Mouse (Mus musculus): ENCODE results near the gene Tmem210. TPM values are rescaled to one million over a fixed set of nuclear protein-coding genes. Genes with fewer than 3 reads are reported as not detected.
A peak's percentile ranks its signal among the peaks of the same experiment; 100 is the strongest.

The Tmem210 gene
- total and polyA plus RNA-seq, 3 experiments, result not detected

- peak; percentile 55 for TF ChIP-seq POLR2AphosphoS2 (IDR thresholded peaks at IDR 0.05; ENCODE audit: low read length)
- TF ChIP-seq MEF2A (IDR thresholded peaks at IDR 0.05; ENCODE audit: extremely low read depth, insufficient replicate concordance, low read depth, low read length, poor library complexity, severe bottlenecking), result 0 out of 2 replicates have a peak, but pooled peaks have one; percentile 16
- peak; percentile 66 for TF ChIP-seq KAT2A (conservative IDR thresholded peaks at IDR 0.05; ENCODE audit: low read depth, low read length)
- peak; percentile 66 for TF ChIP-seq MAX (IDR thresholded peaks at IDR 0.05; ENCODE audit: low read length)
- peak; percentile 88 for TF ChIP-seq CHD2 (IDR thresholded peaks at IDR 0.05; ENCODE audit: low read length)
- peak; percentile 76 for TF ChIP-seq MXI1 (IDR thresholded peaks at IDR 0.05; ENCODE audit: low read depth, low read length)
- TF ChIP-seq TBP (IDR thresholded peaks at IDR 0.05; ENCODE audit: low read depth, low read length), result peak; percentile 64; the same call in 1 of the 2 replicates
- TF ChIP-seq MAZ (IDR thresholded peaks at IDR 0.05; ENCODE audit: low read depth, low read length), result no peak
Observed at GRCm38 (mm10) chr2:25262291-25262767, 25.6 kb upstream of the Tmem210 start, which contains the start of gene Tprn (continued).

- peak overlapping the region; percentile 48 for H3K27ac ChIP-seq (ENCODE audit: control insufficient read depth, low read depth, low read length)
Observed at GRCm38 (mm10) chr2:25262795-25263622, 24.9 kb upstream of the Tmem210 start.

GRCm38 (mm10) chr2:25263623-25264285 lies 24.2 kb upstream of the Tmem210 start:
- Histone ChIP-seq H3K79me2 (ENCODE audit: control insufficient read depth, insufficient read depth, low read length, poor library complexity) (peaks cover 55% of the 10 kb centered on the region), H3K9me3 (replicated peaks; ENCODE audit: insufficient read depth, low read length) (no peaks in the 10 kb centered on the region), H3K27me3 (ENCODE audit: control insufficient read depth in 1 of 2, insufficient read depth in 2 of 2, low read length in 2 of 2) (no peaks in the 10 kb centered on the region), H3K9ac (ENCODE audit: control insufficient read depth, low read depth, low read length, poor library complexity, severe bottlenecking) (peak overlapping the region; percentile 93), H3K36me3 (ENCODE audit: control insufficient read depth in 1 of 2, insufficient read depth in 2 of 2, low read length in 2 of 2) (peaks cover 0 to 36% of the 10 kb centered on the region in 2 experiments; a peak in 2 of 4 replicates), H3K4me1 (ENCODE audit: control insufficient read depth in 1 of 2, insufficient read depth in 2 of 2, low read length in 2 of 2) (peaks cover 10 to 48% of the 10 kb centered on the region in 2 experiments), H3K4me3 (ENCODE audit: control insufficient read depth in 1 of 2, insufficient read depth in 1 of 2, low read depth in 2 of 2, low read length in 2 of 2) (peak overlapping the region; percentile 90 to 95), H3K27ac (ENCODE audit: control insufficient read depth, low read depth, low read length) (peak overlapping the region; percentile 48; the same call in 1 of the 2 replicates)
- TF ChIP-seq CHD1 (IDR thresholded peaks at IDR 0.05; ENCODE audit: low read depth, low read length) (0 out of 2 replicates have a peak, but pooled peaks have one; percentile 10), KAT2A (conservative IDR thresholded peaks at IDR 0.05; ENCODE audit: low read depth, low read length) (no peak)
- no peak for DNase-seq (ENCODE audit: low read depth, low spot score)

More at GRCm38 (mm10) chr2:25262795-25263622, 24.9 kb upstream of the Tmem210 start:
- Histone ChIP-seq H3K4me3 (ENCODE audit: control insufficient read depth in 1 of 2, insufficient read depth in 1 of 2, low read depth in 2 of 2, low read length in 2 of 2) (peak overlapping the region; percentile 90 to 95), H3K27me3 (ENCODE audit: control insufficient read depth in 1 of 2, insufficient read depth in 2 of 2, low read length in 2 of 2) (no peaks in the 10 kb centered on the region), H3K36me3 (ENCODE audit: control insufficient read depth in 1 of 2, insufficient read depth in 2 of 2, low read length in 2 of 2) (peaks cover 0 to 32% of the 10 kb centered on the region in 2 experiments; a peak in 2 of 4 replicates), H3K9ac (ENCODE audit: control insufficient read depth, low read depth, low read length, poor library complexity, severe bottlenecking) (peak overlapping the region; percentile 93), H3K79me2 (ENCODE audit: control insufficient read depth, insufficient read depth, low read length, poor library complexity) (peaks cover 55% of the 10 kb centered on the region), H3K9me3 (replicated peaks; ENCODE audit: insufficient read depth, low read length) (no peaks in the 10 kb centered on the region), H3K4me1 (ENCODE audit: control insufficient read depth in 1 of 2, insufficient read depth in 2 of 2, low read length in 2 of 2) (peaks cover 10 to 43% of the 10 kb centered on the region in 2 experiments)
- peak; percentile 70 for DNase-seq (ENCODE audit: low read depth, low spot score)
- TF ChIP-seq MAZ (IDR thresholded peaks at IDR 0.05; ENCODE audit: low read depth, low read length), result 0 out of 2 replicates have a peak, but pooled peaks have one; percentile 45
- no peak for TF ChIP-seq ETS1 (IDR thresholded peaks at IDR 0.05; ENCODE audit: low read depth, low read length)
- TF ChIP-seq CHD1 (IDR thresholded peaks at IDR 0.05; ENCODE audit: low read depth, low read length), result peak; percentile 49; the same call in 1 of the 2 replicates
- TF ChIP-seq SMC3 (IDR thresholded peaks at IDR 0.05; ENCODE audit: low read depth, low read length), result no peak
- TF ChIP-seq UBTF (IDR thresholded peaks at IDR 0.05; ENCODE audit: borderline replicate concordance, insufficient read depth, low read depth, low read length), result peak; percentile 40; the same call in 1 of the 2 replicates
- TF ChIP-seq MAX (IDR thresholded peaks at IDR 0.05; ENCODE audit: low read length), result 0 out of 2 replicates have a peak, but pooled peaks have one; percentile 37
- peak; percentile 42 for TF ChIP-seq HCFC1 (IDR thresholded peaks at IDR 0.05; ENCODE audit: low read depth, low read length)
- TF ChIP-seq TCF12 (IDR thresholded peaks at IDR 0.05; ENCODE audit: low read depth, low read length), result peak; percentile 16; the same call in 1 of the 2 replicates
- TF ChIP-seq GABPA (IDR thresholded peaks at IDR 0.05; ENCODE audit: low read depth, low read length), result no peak

All from MEL (cell line).